ENCODE assay signal across 8 mouse cellular contexts in the genomic region with DNA sequence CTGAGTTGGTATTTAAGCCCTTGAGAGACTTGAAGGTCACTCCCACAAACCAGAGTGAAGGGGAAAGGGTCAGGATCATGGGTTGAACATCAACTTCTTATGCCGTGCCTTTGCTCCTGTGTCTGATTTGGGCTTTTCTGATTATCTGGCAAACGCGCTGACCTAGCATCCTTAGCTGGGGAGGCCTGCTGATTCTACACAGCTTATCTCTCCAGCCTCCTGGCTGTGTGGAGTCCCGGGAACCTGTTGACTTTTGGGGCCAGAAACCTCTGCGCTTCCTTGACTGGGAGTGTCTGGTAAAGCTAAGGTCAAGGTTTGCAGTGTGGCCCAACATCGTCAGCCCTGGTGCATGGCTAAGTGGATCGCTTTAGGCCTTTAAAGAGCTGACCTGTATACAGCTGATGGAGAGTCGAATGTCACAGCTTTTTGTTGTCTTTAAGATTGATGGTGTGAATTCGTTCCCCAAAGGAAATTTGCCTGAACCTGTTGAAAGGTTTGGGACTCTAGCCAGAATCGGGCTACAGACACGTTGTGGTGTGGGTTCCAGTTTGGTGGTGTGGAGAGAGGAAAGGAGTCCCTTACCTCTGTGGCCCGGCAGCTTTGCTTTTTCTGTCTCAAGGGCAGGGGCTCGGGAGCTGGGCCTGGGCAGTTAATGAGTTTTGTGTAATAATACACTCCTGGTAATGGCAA. TPM values are rescaled to one million over a fixed set of nuclear protein-coding genes. Genes with fewer than 3 reads are reported as not detected.
DNase-seq lines count a peak whose midpoint lies in the region; ATAC-seq and TF ChIP-seq lines count a peak whose summit lies in the region.

No protein-coding gene starts in this region.

- peak overlapping the region; percentile 41 for H3K4me2 ChIP-seq in midbrain, embryonic 13.5 days (replicated peaks)
- peak overlapping the region; percentile 5; the same call in 1 of the 2 replicates for H3K4me2 ChIP-seq in kidney, postnatal 0 days (ENCODE audit: low read length)
- H3K4me2 ChIP-seq in stomach, embryonic 15.5 days: no peak overlapping the region

- DNase-seq in cerebellum, adult 2 months: peak; percentile 61 to 64
- DNase-seq in cerebellum, postnatal 4 days (ENCODE audit: low spot score in 2 of 2): no peak
- DNase-seq in midbrain, embryonic 10.5 days (ENCODE audit: low spot score): no peak
- DNase-seq in kidney, postnatal 0 days (ENCODE audit: low spot score): no peak
- DNase-seq in layer of hippocampus, adult 9-11 months: no peak

- no peak for ATAC-seq in midbrain, embryonic 13.5 days
- no peak for ATAC-seq in kidney, postnatal 0 days (replicated peaks; ENCODE audit: low FRiP score, low read depth)
- no peak for ATAC-seq in stomach, embryonic 15.5 days (ENCODE audit: insufficient read depth, low FRiP score, low read depth)
- no peak for ATAC-seq in monocyte, adult 5-6 weeks (replicated peaks; ENCODE audit: insufficient number of reproducible peaks, low FRiP score, low TSS enrichment, poor library complexity, severe bottlenecking)

- peak overlapping the region; percentile 66 for H3K27ac ChIP-seq in cerebellum, adult 2 months (ENCODE audit: insufficient read depth, low read length)
- no peak overlapping the region for H3K27ac ChIP-seq in midbrain, embryonic 13.5 days
- H3K27ac ChIP-seq in midbrain, embryonic 10.5 days (replicated peaks): no peak overlapping the region
- H3K27ac ChIP-seq in kidney, postnatal 0 days: peak overlapping the region; percentile 69
- H3K27ac ChIP-seq in stomach, embryonic 15.5 days: 0 out of 2 replicates have a peak overlapping the region, but pooled peaks have one; percentile 11

- H3K9me3 ChIP-seq in midbrain, embryonic 13.5 days: no peaks in the 10 kb centered on the region
- H3K9me3 ChIP-seq in midbrain, embryonic 10.5 days (replicated peaks): no peaks in the 10 kb centered on the region
- no peaks in the 10 kb centered on the region for H3K9me3 ChIP-seq in kidney, postnatal 0 days (replicated peaks; ENCODE audit: low read length)
- no peaks in the 10 kb centered on the region for H3K9me3 ChIP-seq in stomach, embryonic 15.5 days

- TF ChIP-seq CTCF in cerebellum, adult 2 months (IDR thresholded peaks at IDR 0.05; ENCODE audit: borderline replicate concordance, insufficient read depth, low read depth, low read length): no peak
- TF ChIP-seq CTCF in kidney, postnatal 0 days (IDR thresholded peaks at IDR 0.05; ENCODE audit: low read depth): no peak

- peak overlapping the region; percentile 29; the same call in 1 of the 2 replicates for H3K9ac ChIP-seq in midbrain, embryonic 13.5 days (replicated peaks)
- H3K9ac ChIP-seq in kidney, postnatal 0 days (ENCODE audit: low read depth, low read length): no peak overlapping the region
- H3K9ac ChIP-seq in stomach, embryonic 15.5 days: no peak overlapping the region

- whole genome bisulfite sequencing in cerebellum, adult 2 months: 24% methylated on average over 13 of the region's 13 CpGs
- 67% methylated on average over 13 of the region's 13 CpGs for WGBS in midbrain, embryonic 13.5 days
- 66% methylated on average over 13 of the region's 13 CpGs for WGBS in midbrain, embryonic 10.5 days
- 27% methylated on average over 13 of the region's 13 CpGs for WGBS in kidney, postnatal 0 days
- WGBS in stomach, embryonic 15.5 days: 35% methylated on average over 13 of the region's 13 CpGs

- peak overlapping the region; percentile 45 for H3K4me3 ChIP-seq in cerebellum, adult 2 months (replicated peaks; ENCODE audit: insufficient read depth, low read depth, low read length)
- H3K4me3 ChIP-seq in midbrain, embryonic 13.5 days (replicated peaks): 0 out of 2 replicates have a peak overlapping the region, but pooled peaks have one; percentile 5
- no peak overlapping the region for H3K4me3 ChIP-seq in midbrain, embryonic 10.5 days
- no peak overlapping the region for H3K4me3 ChIP-seq in kidney, postnatal 0 days (replicated peaks; ENCODE audit: low read depth, low read length)
- no peak overlapping the region for H3K4me3 ChIP-seq in stomach, embryonic 15.5 days (replicated peaks)

- no peak for TF ChIP-seq POLR2A in cerebellum, adult 2 months (IDR thresholded peaks at IDR 0.05; ENCODE audit: borderline replicate concordance, insufficient read depth, low read length)

- no peaks in the 10 kb centered on the region for H3K27me3 ChIP-seq in cerebellum, adult 2 months (ENCODE audit: control insufficient read depth, insufficient read depth, low read length)
- H3K27me3 ChIP-seq in midbrain, embryonic 13.5 days: no peaks in the 10 kb centered on the region
- peaks cover 12% of the 10 kb centered on the region for H3K27me3 ChIP-seq in midbrain, embryonic 10.5 days (ENCODE audit: low read depth, poor library complexity, severe bottlenecking)
- no peaks in the 10 kb centered on the region for H3K27me3 ChIP-seq in kidney, postnatal 0 days (ENCODE audit: insufficient read depth, low read length)
- H3K27me3 ChIP-seq in stomach, embryonic 15.5 days (replicated peaks): no peaks in the 10 kb centered on the region

- peaks cover 42% of the 10 kb centered on the region for H3K4me1 ChIP-seq in cerebellum, adult 2 months (ENCODE audit: control insufficient read depth, insufficient read depth, low read length)
- peaks cover 49% of the 10 kb centered on the region for H3K4me1 ChIP-seq in midbrain, embryonic 13.5 days (replicated peaks)
- peaks cover 53% of the 10 kb centered on the region for H3K4me1 ChIP-seq in midbrain, embryonic 10.5 days
- H3K4me1 ChIP-seq in kidney, postnatal 0 days (replicated peaks; ENCODE audit: insufficient read depth, low read length): peaks cover 27% of the 10 kb centered on the region; the same call in 1 of the 2 replicates
- peaks cover 19% of the 10 kb centered on the region for H3K4me1 ChIP-seq in stomach, embryonic 15.5 days

- H3K36me3 ChIP-seq in midbrain, embryonic 13.5 days: no peaks in the 10 kb centered on the region
- no peaks in the 10 kb centered on the region for H3K36me3 ChIP-seq in midbrain, embryonic 10.5 days
- no peaks in the 10 kb centered on the region for H3K36me3 ChIP-seq in kidney, postnatal 0 days (ENCODE audit: insufficient read depth, low read length)
- H3K36me3 ChIP-seq in stomach, embryonic 15.5 days: no peaks in the 10 kb centered on the region

RNA-seq across cellular contexts. Expression of a gene that starts 3.8 kb away (rescaled TPM):
- polyA plus RNA-seq in cerebellum, adult 2 months (2012; rRNA removed): 57.4 and 67.1 TPM in 2 replicates
- 16.4 and 17.3 TPM in 2 replicates for polyA plus RNA-seq in midbrain, embryonic 13.5 days (2015; fragmentation: Nextera tagmentation; extraction: Ambion mirVana)
- polyA plus RNA-seq in midbrain, embryonic 10.5 days (2016; fragmentation: Nextera tagmentation; extraction: Ambion mirVana): 6.5 and 8.2 TPM in 2 replicates
- 16.6 and 19.1 TPM in 2 replicates for polyA plus RNA-seq in kidney, postnatal 0 days (2015; fragmentation: Nextera tagmentation; extraction: Ambion mirVana)
- polyA plus RNA-seq in stomach, embryonic 15.5 days (2015; fragmentation: Nextera tagmentation; extraction: Ambion mirVana): 4.9 and 6.3 TPM in 2 replicates
- 33.3 to 44.2 TPM (median 36.6 TPM) in 3 replicates for total RNA-seq in monocyte, adult 5-6 weeks (2017)

RNA-seq across cellular contexts. Expression of a gene that starts 21.9 kb away (rescaled TPM):
- 3.3 and 3.4 TPM in 2 replicates for polyA plus RNA-seq in cerebellum, adult 2 months (2012; rRNA removed)
- 3.4 and 3.5 TPM in 2 replicates for polyA plus RNA-seq in midbrain, embryonic 13.5 days (2015; fragmentation: Nextera tagmentation; extraction: Ambion mirVana)
- 4.7 and 4.8 TPM in 2 replicates for polyA plus RNA-seq in midbrain, embryonic 10.5 days (2016; fragmentation: Nextera tagmentation; extraction: Ambion mirVana)
- polyA plus RNA-seq in kidney, postnatal 0 days (2015; fragmentation: Nextera tagmentation; extraction: Ambion mirVana): 13.6 and 14.4 TPM in 2 replicates
- 6.3 and 7.1 TPM in 2 replicates for polyA plus RNA-seq in stomach, embryonic 15.5 days (2015; fragmentation: Nextera tagmentation; extraction: Ambion mirVana)
- 1.6 TPM in 2 of 3 replicates, not detected in the other for total RNA-seq in monocyte, adult 5-6 weeks (2017)

RNA-seq across cellular contexts. Expression of a gene that starts 25.4 kb away (rescaled TPM):
- 5.4 and 5.7 TPM in 2 replicates for polyA plus RNA-seq in cerebellum, adult 2 months (2012; rRNA removed)
- polyA plus RNA-seq in midbrain, embryonic 13.5 days (2015; fragmentation: Nextera tagmentation; extraction: Ambion mirVana): 0.97 and 1.2 TPM in 2 replicates
- 0.35 and 0.44 TPM in 2 replicates for polyA plus RNA-seq in midbrain, embryonic 10.5 days (2016; fragmentation: Nextera tagmentation; extraction: Ambion mirVana)
- polyA plus RNA-seq in kidney, postnatal 0 days (2015; fragmentation: Nextera tagmentation; extraction: Ambion mirVana): 4.2 and 4.5 TPM in 2 replicates
- 1.0 and 1.1 TPM in 2 replicates for polyA plus RNA-seq in stomach, embryonic 15.5 days (2015; fragmentation: Nextera tagmentation; extraction: Ambion mirVana)
- total RNA-seq in monocyte, adult 5-6 weeks (2017): 3.7 to 7.0 TPM (median 4.9 TPM) in 3 replicates

RNA-seq across cellular contexts. Expression of a gene that starts 48.6 kb away (rescaled TPM):
- 110 and 123 TPM in 2 replicates for polyA plus RNA-seq in cerebellum, adult 2 months (2012; rRNA removed)
- polyA plus RNA-seq in midbrain, embryonic 13.5 days (2015; fragmentation: Nextera tagmentation; extraction: Ambion mirVana): 58.2 and 61.8 TPM in 2 replicates
- 67.3 and 72.2 TPM in 2 replicates for polyA plus RNA-seq in midbrain, embryonic 10.5 days (2016; fragmentation: Nextera tagmentation; extraction: Ambion mirVana)
- polyA plus RNA-seq in kidney, postnatal 0 days (2015; fragmentation: Nextera tagmentation; extraction: Ambion mirVana): 36.3 and 36.6 TPM in 2 replicates
- 49.9 and 58.6 TPM in 2 replicates for polyA plus RNA-seq in stomach, embryonic 15.5 days (2015; fragmentation: Nextera tagmentation; extraction: Ambion mirVana)
- 65.5 to 114 TPM (median 72.0 TPM) in 3 replicates for total RNA-seq in monocyte, adult 5-6 weeks (2017)

RNA-seq across cellular contexts. Expression of a gene that starts 52.6 kb away (rescaled TPM):
- polyA plus RNA-seq in cerebellum, adult 2 months (2012; rRNA removed): 295 and 319 TPM in 2 replicates
- 77.8 and 99.2 TPM in 2 replicates for polyA plus RNA-seq in midbrain, embryonic 13.5 days (2015; fragmentation: Nextera tagmentation; extraction: Ambion mirVana)
- 63.4 and 65.5 TPM in 2 replicates for polyA plus RNA-seq in midbrain, embryonic 10.5 days (2016; fragmentation: Nextera tagmentation; extraction: Ambion mirVana)
- 68.9 and 69.8 TPM in 2 replicates for polyA plus RNA-seq in kidney, postnatal 0 days (2015; fragmentation: Nextera tagmentation; extraction: Ambion mirVana)
- 82.4 and 83.4 TPM in 2 replicates for polyA plus RNA-seq in stomach, embryonic 15.5 days (2015; fragmentation: Nextera tagmentation; extraction: Ambion mirVana)
- 113 to 174 TPM (median 147 TPM) in 3 replicates for total RNA-seq in monocyte, adult 5-6 weeks (2017)

Comparison
In these comparisons a context has a peak if more than half of its experiments do, and no peak if none do; other contexts are left out.
1. DNase-seq: peak in cerebellum, adult 2 months (2 of 2); none in cerebellum, postnatal 4 days (0 of 2), midbrain, embryonic 10.5 days (single experiment), kidney, postnatal 0 days (single experiment) and layer of hippocampus, adult 9-11 months (single experiment).
2. H3K4me3 ChIP-seq: peak in cerebellum, adult 2 months (single experiment) and midbrain, embryonic 13.5 days (single experiment); none in midbrain, embryonic 10.5 days (single experiment), kidney, postnatal 0 days (single experiment) and stomach, embryonic 15.5 days (single experiment).
3. H3K27ac ChIP-seq: peak in cerebellum, adult 2 months (single experiment), kidney, postnatal 0 days (single experiment) and stomach, embryonic 15.5 days (single experiment); none in midbrain, embryonic 13.5 days (single experiment) and midbrain, embryonic 10.5 days (single experiment).